Mouse (Mus musculus) fibroblast of lung, adult 2 months (primary cell): Measurements from ENCODE around the gene Dydc1.
"Not testable (repeated sequence)": the region's sequence is repeated elsewhere in the genome, so short reads cannot be mapped to it uniquely, and the experiment has no call there.

Experiments used
- DNase-seq: peaks from one replicate; pipeline ENCODE4 v3.0.0-alpha.2; 2011; ENCODE audit warnings: low read depth

Dydc1 gene

DNA sequence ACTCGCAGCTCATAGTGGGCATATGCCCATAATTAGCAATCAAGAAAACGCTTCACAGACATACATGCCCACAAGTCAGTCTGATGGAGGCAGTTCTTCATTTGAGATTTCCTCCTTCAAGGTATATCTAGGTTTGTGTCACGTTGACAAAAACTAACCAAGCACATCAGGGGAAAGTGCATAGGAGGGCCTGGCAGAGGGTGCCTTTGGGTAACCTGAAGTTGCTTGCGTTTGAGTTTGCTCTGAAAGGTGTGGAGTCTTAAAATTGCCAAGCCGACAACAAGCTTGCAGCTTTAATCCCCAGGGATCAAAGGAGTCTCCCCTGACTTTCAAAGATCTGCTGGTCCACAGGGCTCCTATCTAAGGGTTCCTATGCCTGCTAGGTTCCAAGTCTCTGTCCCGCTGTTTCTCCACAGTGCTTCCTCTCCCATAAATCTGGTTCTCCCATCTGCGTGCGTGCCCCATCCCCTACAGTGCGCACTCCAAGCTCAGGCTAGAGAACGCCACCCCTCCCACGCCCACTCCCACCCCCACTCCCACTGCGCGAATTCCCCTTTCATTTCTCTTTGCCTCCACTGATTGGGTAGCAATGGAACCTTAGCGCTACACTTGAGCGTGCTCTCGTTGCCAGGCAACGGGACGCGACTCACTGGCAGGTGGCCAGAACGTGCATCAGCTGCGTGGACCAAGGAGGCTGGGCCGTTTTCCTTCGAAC lies at the start of gene Dydc1:
Gene Dydc1, plus strand, starts transcription at position 683 of the 715 bp plus-strand sequence.
- peak; percentile 10 for DNase-seq

DNA sequence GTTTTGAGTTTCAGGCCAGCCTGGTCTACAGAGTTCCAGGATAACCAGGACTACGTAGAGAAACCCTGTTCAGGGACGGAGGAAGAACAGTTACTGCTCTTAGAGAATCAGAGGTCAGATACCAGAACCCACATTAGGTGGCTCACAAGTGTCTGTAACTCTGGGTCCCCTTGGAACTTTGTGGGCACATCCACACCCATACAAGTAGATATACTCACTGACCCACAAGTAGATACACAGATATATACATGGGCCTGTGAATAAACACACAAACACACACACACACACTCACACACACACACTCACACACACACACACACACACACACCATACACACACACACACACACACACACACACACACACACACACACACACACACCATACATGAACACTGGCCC lies 47.6 kb upstream of the Dydc1 start:
- DNase-seq = no peak

DNA sequence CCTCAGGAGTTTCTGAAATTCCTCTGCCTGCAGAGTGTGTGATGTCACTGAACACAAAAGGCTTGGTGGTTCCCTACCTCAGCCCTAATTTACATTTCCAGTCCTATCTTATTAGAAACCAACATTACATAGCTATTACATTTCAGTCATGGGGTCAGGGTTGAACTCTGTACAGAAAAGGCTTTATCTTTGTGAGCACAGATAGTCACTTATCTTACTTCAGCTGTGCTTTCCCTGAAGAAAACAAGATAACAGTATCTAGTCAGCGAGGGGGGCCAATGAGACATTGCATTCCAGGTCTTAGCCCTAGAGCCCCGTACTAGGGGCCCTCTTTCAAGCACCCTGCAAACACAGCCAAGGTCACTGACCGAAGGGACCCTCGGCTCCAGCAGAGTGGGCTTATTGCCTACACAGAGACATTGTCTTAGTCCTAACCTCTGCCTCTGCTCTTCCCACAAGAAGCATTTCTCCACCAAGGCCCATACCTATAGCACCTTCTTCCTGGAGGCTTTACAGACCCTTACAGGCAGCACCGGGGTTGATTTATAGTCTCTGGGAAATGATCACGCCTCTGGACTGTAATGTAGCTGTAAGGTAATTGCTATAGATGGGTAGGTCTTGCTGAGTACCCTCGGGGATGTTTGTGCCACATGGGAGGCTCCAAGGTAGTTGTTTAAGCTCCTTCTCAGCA lies 47.0 kb upstream of the Dydc1 start:
- DNase-seq = no peak

DNA sequence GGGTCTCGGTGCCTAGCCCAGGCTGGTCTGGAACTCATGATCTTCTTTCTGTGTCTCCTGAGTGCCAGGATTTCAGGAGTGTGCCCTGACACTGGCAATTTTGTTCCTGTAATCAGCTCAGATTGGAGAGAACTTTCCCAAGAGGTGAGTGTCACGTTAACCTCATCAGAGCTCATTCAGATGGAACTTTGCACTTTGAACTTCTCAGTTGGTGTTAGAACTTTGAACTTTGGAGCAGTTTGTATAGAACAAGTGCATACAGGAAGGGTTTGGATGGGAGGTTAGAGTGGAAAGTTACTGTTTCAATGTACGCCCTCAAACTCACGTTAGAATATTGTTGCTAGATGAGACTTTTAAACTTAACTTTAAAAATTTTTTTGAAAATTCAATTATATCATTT lies 43.4 kb upstream of the Dydc1 start:
- DNase-seq = no peak

DNA sequence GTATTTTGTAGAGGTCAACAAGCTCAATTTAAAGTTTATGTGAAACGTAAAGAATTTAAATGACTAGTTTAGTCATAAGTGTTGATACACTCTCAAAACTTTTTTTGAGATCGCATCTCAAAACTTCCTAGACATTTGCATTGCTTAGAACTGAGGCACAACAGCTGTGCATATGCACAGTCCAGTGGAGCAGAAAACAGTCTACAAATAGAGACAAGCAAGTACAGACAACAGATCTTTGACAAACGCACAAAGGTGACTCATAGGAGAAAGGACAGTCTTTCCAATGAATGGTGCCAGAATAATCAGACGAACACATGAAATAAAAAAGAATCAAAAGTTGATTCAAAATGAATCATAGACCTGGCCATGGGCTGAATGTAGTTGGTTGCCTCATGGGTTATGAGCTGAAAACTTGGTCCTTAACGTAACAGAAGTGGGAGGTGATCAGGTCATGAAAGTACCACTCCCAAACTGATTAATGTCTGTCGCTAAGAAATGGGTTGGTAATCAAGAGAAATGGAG lies 41.7 kb upstream of the Dydc1 start:
- no peak for DNase-seq

DNA sequence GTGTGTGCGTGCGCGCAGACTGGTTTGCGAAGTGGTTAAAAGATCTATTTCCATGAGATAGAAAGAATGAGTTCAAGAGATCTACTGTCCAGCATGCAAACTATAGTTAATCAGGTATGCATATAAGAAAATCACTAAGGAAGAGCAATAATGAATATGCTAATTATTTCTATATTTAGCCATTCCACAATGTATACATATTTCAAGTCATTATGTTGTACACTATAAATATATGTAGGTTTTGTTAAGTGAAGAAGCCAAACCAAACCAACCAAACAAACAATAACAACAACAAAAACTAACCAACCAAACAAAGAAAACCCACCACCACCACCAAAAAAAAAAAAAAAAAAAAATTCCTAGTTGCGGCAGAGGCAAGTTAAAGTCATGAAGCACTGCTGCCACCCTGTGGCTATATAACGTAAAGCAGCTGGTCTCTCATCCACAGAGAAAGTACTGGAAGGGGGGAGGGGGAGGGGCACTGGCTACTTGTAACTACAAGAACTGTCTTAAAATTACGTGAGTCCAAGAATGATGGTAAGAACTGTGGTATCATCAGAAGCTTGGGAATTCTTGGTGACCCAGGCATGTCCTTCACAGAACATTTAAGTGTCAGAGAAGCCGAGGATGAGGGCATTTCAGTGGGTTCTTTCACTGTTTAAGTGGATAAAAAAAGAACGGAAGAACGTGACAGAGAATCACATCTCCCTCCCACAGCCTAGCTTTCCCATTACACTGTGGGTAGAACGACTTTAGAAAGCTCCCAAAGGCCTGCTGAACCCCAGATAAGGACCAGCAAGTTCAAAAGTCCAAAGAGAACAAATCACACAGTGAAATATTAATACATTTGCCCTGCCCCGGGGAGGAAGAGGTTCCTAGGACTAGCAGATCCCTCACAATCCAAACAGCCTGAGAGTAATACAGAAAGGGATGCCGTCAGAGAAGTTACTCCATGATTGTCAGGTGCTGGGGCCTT lies 39.3 kb upstream of the Dydc1 start:
- DNase-seq = peak; percentile 48

DNA sequence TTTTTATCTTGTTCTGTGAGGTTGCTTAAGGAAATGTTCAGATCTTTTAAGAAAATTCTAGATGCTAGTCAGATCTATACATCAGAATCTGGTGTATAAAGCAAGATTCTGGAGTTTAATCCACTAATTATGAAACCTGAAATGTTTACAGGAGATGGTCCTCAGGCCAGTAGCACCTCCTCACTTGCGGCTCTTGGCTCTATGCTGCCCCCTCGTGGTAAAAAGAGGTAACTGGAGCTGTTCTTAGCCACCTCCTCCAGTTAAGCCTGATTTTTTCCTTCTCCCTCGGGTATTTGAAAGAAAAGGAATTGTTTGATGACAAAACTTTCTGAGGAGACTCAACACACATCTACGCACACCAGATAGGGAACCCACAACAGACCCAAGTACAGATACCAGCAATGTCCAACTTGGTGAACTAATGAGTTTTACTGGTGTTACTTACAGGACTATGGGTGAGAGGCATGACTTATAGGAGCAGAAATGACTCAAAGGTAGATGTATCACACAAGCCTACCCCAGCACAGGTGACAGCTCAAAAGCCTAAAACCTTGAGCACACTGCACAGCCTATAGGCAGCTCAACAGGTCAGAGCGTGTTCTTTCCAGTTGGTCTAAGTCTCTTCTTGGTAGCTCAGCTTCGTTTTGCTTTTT lies 37.4 kb upstream of the Dydc1 start:
- DNase-seq = peak; percentile 18

DNA sequence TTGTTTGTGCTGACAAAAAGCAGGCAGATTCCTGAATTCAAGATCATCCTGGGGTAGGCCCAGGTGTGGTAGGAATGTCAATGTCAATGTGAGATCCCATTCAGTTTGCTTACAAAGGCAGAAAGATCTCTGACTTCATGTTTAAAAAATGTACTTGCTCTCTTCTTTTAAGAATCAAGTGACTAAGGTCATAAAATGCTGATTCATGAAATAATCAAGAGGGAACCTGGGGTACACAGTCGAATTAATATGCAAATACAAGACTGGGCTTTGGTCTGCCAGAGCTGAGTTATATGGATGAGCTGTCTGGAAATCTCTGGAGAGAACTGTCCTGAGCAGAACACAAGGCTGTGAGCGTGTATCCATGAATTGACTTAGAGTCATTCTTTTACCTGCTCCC lies 25.3 kb upstream of the Dydc1 start:
- DNase-seq = no peak

DNA sequence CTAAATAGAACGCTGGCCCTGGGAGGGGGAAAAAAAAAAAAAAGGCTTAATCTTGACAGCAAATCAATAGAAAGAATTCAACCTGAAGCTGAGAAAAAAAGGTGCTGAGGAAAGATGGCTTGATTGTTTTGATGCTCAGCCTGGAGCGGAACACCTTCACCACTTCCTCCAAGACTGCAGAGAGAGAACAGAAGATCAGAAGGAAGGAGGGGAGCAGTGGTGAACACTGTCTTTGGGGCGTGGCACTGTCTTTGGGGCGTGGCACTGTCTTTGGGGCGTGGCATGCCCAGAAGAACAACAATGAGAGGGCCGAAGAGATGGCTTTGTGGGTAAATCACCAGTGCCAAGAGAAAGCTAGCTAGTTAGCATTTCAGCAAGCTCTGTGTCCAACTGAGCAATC lies 22.2 kb upstream of the Dydc1 start:
- no peak for DNase-seq

DNA sequence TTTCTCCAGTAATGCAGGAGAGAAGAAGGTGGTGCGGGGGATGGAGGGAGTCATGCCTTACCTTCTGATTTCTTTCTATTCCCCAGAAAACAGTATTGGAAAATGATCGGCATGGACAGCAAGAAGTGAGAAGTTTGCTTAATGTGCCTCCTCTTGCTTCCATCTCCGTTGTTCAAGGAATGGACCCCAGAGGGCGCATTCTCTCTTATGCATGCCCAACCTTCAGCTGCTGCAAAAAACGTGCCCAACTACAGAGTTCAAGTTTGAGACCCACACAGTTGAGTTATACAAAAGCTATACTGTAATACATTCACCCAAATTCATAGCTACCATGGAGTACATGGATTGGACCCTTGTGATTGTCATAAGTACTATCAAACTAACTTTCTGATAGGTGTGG lies 20.2 kb upstream of the Dydc1 start:
- DNase-seq = no peak

DNA sequence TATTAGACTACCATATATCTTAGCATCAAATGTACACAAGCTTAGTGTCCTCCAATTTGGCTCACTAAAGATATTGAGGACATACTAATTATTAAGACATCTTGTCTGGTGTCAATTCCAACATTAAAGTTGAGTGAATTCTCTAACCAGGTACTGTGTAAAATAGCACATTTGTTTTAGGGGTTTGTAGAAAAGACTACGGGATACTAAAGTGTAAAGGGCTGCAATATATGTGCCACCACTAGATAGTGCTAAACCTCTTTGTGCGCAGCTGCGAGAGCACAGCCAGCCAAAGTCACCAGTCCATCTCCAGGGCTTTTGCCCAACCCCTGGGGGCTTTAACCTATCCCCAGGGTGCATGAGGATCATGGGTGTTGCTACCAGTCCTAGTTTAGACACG lies 19.5 kb upstream of the Dydc1 start:
- not testable (repeated sequence) for DNase-seq

DNA sequence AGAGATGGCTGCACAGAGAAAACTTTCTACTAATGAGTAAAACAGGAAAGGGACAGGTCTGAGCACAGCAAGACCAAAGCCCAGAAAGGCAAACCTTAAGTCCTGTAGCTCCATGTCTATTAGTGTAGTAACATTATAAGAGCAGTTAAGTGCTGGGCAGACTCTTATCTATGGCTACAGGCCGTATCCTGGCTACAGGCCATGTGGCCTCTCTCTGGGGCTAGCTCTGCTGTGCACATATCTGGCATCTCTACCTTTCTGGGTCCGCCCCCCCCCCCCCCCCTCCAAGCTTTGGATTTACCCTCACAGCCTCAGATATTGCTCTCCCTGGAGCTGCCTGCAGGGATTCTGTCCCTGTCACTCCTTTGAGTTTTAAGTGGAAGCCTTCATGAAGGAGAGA lies 7.5 kb upstream of the Dydc1 start:
- DNase-seq = no peak

DNA sequence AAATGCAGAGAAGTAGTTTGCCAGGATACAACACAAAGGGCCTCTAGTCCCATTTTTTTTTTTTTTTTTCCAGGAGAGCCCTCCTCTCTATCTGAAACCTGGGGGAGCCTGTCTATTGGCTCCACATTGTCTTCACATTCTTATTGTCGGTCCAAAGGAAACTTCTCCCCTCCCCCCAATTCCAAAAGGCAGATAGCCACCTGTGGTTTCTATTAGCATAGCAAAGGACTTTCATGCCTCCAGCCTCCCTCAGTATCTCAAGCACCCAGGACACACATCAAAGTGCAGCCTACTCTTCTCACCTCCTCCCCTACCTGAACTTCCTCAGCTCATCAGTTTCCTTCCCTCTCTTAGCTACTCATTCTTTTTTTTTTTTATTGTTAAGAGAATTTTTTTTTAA lies 6.3 kb upstream of the Dydc1 start:
- no peak for DNase-seq

DNA sequence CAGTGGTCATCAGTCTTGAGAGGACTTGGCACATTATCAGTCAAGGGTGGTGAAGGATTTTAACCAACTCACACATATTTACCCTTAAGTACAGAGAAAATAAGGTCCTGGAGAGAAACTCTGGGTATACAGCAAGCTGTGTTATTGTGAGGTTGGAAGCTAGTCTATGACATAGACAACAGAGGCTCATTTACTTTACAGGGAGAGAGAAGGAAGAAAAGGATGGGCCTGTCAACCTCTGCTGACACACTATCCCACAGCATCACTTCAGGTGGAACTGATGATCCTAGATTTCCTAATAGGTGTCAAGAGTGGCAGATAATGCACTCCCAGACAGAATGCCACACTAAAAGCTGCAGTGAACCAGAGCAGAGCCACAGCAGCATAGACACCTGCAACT lies 3.6 kb upstream of the Dydc1 start, which contains the start of gene Dydc2:
Gene Dydc2, minus strand, starts transcription at position 101 of the 400 bp plus-strand sequence.
- no peak for DNase-seq

DNA sequence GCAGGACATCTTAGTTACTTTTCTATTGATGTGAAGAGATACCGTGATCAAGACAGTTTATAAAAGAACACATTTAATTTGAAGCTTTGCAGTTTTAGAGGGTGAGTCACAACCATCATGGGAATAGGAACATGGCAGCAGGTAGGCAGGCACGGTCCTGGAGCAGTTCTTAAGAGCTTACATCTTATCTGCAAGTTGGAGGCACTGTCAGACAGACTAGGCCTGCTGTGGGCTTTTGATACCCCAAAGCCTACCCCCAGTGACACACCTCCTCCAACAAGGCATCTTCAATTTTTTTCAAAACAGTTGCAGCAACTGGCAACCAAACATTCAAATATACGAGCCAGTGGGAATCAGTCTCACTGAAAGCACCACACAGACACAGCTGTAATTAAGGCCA lies 2.4 kb upstream of the Dydc1 start:
- no peak for DNase-seq

DNA sequence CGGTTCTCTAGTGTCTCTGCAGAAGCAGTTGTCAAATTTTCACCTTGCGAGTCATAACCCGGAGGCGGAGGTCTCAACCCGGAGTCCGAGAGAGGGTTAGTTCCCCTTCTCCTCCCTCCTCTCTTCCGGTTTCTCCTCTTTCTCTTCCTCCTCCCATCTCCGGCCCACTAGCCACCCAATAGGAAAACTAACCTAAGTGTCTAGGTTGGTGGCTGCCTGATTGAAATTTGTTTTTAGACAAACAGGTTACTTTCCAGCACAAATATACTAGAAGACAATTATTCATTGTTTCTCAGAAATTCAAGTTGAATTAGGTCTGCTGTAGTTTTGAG lies 199 bp downstream of the Dydc1 start:
- DNase-seq = no peak

DNA sequence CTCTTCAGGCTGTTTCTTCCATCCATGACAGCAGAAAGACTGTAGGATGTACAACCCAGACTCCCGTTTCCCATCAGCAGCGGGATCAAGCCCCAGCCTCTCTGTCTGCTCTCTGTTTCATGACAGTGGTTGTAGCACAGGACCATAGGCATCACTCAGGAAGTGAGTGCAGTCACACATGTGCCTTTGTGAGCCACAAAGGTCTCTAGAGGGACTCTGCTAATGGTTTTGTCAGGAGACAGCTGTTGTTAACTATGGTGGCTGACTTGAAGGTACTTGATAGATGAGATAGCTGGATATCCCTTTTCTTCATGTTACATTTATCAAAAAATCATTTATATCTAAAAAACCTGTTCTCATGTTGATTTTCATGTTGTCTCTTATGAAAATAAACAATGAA lies 9.7 kb downstream of the Dydc1 start:
- DNase-seq = no peak

DNA sequence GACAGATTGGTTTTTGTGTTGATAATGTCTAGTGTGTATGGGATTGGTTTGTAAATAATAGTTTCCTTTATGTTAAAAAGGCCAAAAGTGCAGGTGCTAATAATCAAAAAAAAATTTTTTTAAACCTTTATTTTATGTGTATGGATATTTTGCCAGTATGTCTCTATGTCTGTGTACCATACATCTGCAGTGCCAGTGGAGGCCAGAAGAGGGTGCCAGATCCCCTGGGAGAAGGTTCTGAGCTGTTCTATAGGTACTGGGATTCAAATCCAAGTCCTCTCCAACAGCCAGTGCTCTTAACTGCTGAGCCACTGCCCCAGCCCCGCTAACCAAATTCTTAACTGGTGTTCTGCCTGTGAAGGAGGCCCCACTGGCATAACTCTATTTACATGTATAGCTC lies 14.8 kb downstream of the Dydc1 start:
- no peak for DNase-seq

DNA sequence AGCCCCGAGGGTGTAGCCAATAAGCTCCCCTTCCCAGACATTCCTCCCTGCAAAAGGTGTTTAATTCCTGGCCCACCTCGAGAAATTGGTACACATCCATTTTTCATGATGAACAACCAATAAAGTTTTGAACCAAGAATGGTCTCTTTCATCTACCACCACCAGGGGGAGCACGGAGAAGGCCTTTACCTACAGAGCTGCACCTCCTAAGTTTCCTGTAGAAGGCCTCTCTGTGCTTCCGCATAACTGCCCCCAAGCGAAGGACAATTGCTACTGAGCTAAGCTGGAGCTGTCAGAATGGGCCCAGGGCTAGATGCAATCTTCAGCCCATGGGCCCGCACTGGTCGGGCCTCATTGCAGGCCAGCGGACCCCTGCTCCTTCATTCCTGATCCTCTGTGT lies 18.1 kb downstream of the Dydc1 start:
- no peak for DNase-seq

DNA sequence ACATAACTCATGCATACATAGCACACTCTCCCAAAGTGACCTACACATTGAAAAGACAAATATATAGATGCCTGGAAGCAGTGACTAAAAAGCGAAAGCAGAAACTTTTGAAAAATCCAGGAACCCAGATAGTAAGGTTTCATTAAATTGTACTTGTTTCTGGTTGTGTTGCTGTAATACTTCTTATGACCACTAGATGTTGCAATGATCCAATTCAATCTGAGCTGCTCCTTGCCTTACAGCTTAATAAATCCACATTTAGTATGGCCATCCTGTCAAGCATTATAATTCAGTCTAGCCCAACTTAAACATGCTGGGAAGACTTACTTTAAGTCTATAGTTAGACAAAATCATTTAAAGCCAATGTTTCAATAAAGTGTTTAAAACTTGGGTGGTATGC lies 21.4 kb downstream of the Dydc1 start:
- peak; percentile 4 for DNase-seq

DNA sequence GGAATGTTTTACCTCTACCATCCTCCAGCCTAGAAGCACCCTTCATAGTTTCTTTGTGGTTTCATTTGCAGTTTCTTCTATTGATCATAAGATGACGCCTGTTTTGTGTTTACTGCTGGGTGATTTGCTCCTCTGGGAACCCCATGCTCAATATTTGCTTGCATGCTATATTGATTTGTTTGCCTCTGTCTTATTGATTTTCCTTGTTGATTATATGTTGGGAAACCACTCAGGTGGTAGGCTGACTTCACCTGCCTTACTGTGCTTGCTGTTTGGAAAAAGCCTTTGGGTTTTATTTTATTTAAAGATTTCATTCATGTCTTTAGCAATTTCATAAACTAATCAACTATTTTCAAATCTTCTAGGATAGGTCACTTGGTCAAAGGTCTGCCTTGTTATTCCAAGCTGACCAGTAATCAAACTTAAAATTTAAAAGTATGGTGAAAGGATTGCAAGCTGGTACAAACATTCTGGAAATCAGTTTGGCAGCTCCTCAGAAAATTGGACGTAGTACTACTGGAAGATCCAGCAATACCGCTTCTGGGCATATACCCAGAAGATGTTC lies 23.7 kb downstream of the Dydc1 start:
- DNase-seq = no peak

DNA sequence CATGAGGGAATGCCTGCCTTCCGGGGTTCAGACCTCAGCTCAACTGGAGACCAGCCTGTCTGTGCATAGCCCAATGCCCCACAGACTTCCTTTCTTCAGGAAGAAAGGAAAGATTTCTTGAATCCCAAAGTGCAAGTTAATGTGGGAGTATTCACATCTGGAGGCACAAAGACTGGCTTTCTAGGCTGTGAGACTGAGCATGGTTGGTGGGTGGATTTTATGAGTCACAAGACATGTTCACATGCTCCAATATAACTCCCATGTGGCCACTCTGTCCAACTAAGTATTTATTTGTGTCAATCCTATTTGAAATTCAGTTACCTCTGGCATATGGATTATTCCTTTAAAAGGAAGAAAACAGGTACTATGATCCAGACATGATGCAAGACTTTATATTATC lies 26.0 kb downstream of the Dydc1 start:
- DNase-seq = no peak
